Comparison of ENCODE assay signal across 8 mouse cellular contexts in the genomic region with DNA sequence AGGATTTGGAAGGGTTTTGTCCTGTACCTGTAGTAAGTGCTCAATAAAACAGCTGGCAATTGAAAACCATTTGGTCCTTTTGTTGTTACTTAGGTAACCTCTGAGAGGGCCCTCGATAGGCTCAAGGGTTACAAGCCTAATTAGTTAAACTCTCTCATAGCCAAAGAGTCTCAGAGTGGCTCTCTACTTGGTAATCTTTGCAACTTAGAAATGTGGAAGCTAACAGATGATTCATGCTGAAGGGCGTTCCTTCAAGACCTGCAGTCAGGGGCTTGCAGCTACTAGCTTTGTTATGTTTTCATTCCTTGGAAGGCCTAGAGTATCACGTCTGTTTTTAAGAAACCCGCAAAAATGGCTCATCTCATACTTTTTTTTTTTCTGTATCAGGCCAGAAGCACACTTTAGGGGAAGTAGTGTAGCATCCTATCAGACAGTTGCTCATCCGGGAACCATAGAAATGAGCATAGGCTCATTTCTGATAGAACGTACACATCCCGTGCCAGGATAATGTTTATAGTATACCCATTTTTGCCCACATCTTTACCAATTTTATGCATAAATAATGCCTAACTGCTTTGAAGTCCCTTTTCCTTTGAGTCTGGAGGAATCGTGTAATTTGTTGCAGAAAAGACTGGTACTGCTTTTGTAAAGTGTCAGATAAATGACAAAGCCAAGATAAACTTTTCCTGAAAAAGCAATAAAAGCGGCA. TPM values are rescaled to one million over a fixed set of nuclear protein-coding genes. Genes with fewer than 3 reads are reported as not detected.
DNase-seq lines count a peak whose midpoint lies in the region; ATAC-seq and TF ChIP-seq lines count a peak whose summit lies in the region.

No protein-coding gene starts in this region.

- H3K9ac ChIP-seq in embryonic facial prominence, embryonic 13.5 days, result peak overlapping the region; percentile 90
- H3K9ac ChIP-seq in limb, embryonic 12.5 days (replicated peaks), result peak overlapping the region; percentile 81; the same call in 1 of the 2 replicates

- no peaks in the 10 kb centered on the region for H3K79me2 ChIP-seq in myocyte (ENCODE audit: control insufficient read depth, insufficient read depth)

- H3K36me3 ChIP-seq in embryonic facial prominence, embryonic 13.5 days, result peaks cover 13% of the 10 kb centered on the region
- H3K36me3 ChIP-seq in limb, embryonic 12.5 days, result 0 out of 2 replicates have a peak, but pooled peaks cover 3% of the 10 kb centered on the region
- H3K36me3 ChIP-seq in myocyte (ENCODE audit: control insufficient read depth, insufficient read depth), result no peaks in the 10 kb centered on the region

- no peak overlapping the region for H3ac ChIP-seq in myocyte (ENCODE audit: control insufficient read depth, insufficient read length)

- H3K27ac ChIP-seq in embryonic facial prominence, embryonic 13.5 days, result no peak overlapping the region
- no peak overlapping the region for H3K27ac ChIP-seq in limb, embryonic 12.5 days

- 70% methylated on average over 9 of the region's 9 CpGs for WGBS in embryonic facial prominence, embryonic 13.5 days
- WGBS in limb, embryonic 12.5 days, result 74% methylated on average over 9 of the region's 9 CpGs

- no peaks in the 10 kb centered on the region for H3K27me3 ChIP-seq in embryonic facial prominence, embryonic 13.5 days
- H3K27me3 ChIP-seq in limb, embryonic 12.5 days, result no peaks in the 10 kb centered on the region
- H3K27me3 ChIP-seq in myocyte (ENCODE audit: control insufficient read depth, insufficient read depth, insufficient read length), result no peaks in the 10 kb centered on the region

- ATAC-seq in embryonic facial prominence, embryonic 13.5 days (ENCODE audit: insufficient number of reproducible peaks, insufficient read depth, low FRiP score, low TSS enrichment, low read depth), result no peak
- ATAC-seq in limb, embryonic 12.5 days (ENCODE audit: insufficient number of reproducible peaks, insufficient read depth, low FRiP score, low TSS enrichment, low read depth), result no peak

- H3K4me1 ChIP-seq in embryonic facial prominence, embryonic 13.5 days, result peaks cover 10% of the 10 kb centered on the region; the same call in 1 of the 2 replicates
- H3K4me1 ChIP-seq in limb, embryonic 12.5 days (replicated peaks), result peaks cover 7% of the 10 kb centered on the region

- H3K4me3 ChIP-seq in embryonic facial prominence, embryonic 13.5 days, result peak overlapping the region; percentile 92
- H3K4me3 ChIP-seq in limb, embryonic 12.5 days (replicated peaks), result peak overlapping the region; percentile 93
- peak overlapping the region; percentile 36 for H3K4me3 ChIP-seq in myocyte

- DNase-seq in kidney, adult 9 months, result peak; percentile 38
- no peak for DNase-seq in kidney, postnatal 10 days
- DNase-seq in right cerebral cortex, postnatal 25 days, result no peak
- DNase-seq in kidney, adult 8-10 months, result no peak
- DNase-seq in frontal cortex, postnatal 14 days (ENCODE audit: low spot score in 2 of 2), result no peak

- peak overlapping the region; percentile 72 for H3K4me2 ChIP-seq in embryonic facial prominence, embryonic 13.5 days
- H3K4me2 ChIP-seq in limb, embryonic 12.5 days, result peak overlapping the region; percentile 77
- peak overlapping the region; percentile 84 for H3K4me2 ChIP-seq in myocyte (ENCODE audit: low read depth)

- no peaks in the 10 kb centered on the region for H3K9me3 ChIP-seq in embryonic facial prominence, embryonic 13.5 days
- no peaks in the 10 kb centered on the region for H3K9me3 ChIP-seq in limb, embryonic 12.5 days

- no peak for TF ChIP-seq POLR2A in myocyte (IDR thresholded peaks at IDR 0.05; ENCODE audit: insufficient read length, low read depth)

TF ChIP-seq in myocyte, 11 proteins besides CTCF, POLR2A, EP300 and RAD21:
- no peak for TF ChIP-seq SRF (IDR thresholded peaks at IDR 0.05; ENCODE audit: control insufficient read depth, insufficient read length, low read depth)
- no peak for TF ChIP-seq CEBPB (IDR thresholded peaks at IDR 0.05; ENCODE audit: insufficient read depth, poor library complexity, severe bottlenecking)
- no peak for TF ChIP-seq POLR2AphosphoS2 (IDR thresholded peaks at IDR 0.05; ENCODE audit: insufficient read length, low read depth)
- no peak for TF ChIP-seq REST (IDR thresholded peaks at IDR 0.05; ENCODE audit: insufficient read depth, insufficient read length)
- no peak for TF ChIP-seq TCF12 (IDR thresholded peaks at IDR 0.05; ENCODE audit: insufficient read depth, poor library complexity, severe bottlenecking)
- TF ChIP-seq MAX (IDR thresholded peaks at IDR 0.05; ENCODE audit: low read depth), result no peak
- no peak for TF ChIP-seq TCF3 (IDR thresholded peaks at IDR 0.05; ENCODE audit: insufficient read length, low read depth)
- no peak for TF ChIP-seq E2F4 (IDR thresholded peaks at IDR 0.05; ENCODE audit: insufficient read depth)
- no peak for TF ChIP-seq MYOD1 (IDR thresholded peaks at IDR 0.05; ENCODE audit: control insufficient read depth in 1 of 3, insufficient read length in 2 of 3, low read depth in 2 of 3)
- TF ChIP-seq USF1 (IDR thresholded peaks at IDR 0.05; ENCODE audit: low read depth), result no peak
- no peak for TF ChIP-seq MYOG (IDR thresholded peaks at IDR 0.05; ENCODE audit: control insufficient read depth in 1 of 3, insufficient read depth in 1 of 3, insufficient read length in 2 of 3, low read depth in 2 of 3)

RNA-seq across cellular contexts. Expression of a gene that starts 2.6 kb away (rescaled TPM):
- polyA plus RNA-seq in embryonic facial prominence, embryonic 13.5 days (2015; fragmentation: Nextera tagmentation; extraction: Ambion mirVana), result 21.3 and 23.1 TPM in 2 replicates
- polyA plus RNA-seq in limb, embryonic 12.5 days (2016; fragmentation: Nextera tagmentation; extraction: Ambion mirVana), result 19.5 and 22.4 TPM in 2 replicates
- polyA plus RNA-seq in myocyte (2012; fragmentation: generic; extraction: Trizol), result 8.8 TPM

RNA-seq across cellular contexts. Expression of a gene that starts 9.6 kb away (rescaled TPM):
- 2.0 and 2.1 TPM in 2 replicates for polyA plus RNA-seq in embryonic facial prominence, embryonic 13.5 days (2015; fragmentation: Nextera tagmentation; extraction: Ambion mirVana)
- polyA plus RNA-seq in limb, embryonic 12.5 days (2016; fragmentation: Nextera tagmentation; extraction: Ambion mirVana), result 0.69 and 1.1 TPM in 2 replicates
- not detected for polyA plus RNA-seq in myocyte (2012; fragmentation: generic; extraction: Trizol)

Comparison
In these comparisons a context has a peak if more than half of its experiments do, and no peak if none do; other contexts are left out.
1. H3K4me3 ChIP-seq: peak in every context shown above with its lines; median percentile 93 in limb, embryonic 12.5 days; 92 in embryonic facial prominence, embryonic 13.5 days; 36 in myocyte.